Mouse (Mus musculus) heart, adult 9 months (tissue): ENCODE measurements around the gene Zfp663.
A peak's percentile ranks its signal among the peaks of the same experiment; 100 is the strongest.

ENCODE experiments used
- DNase-seq, 2 experiments: peaks; one replicate each; pipeline ENCODE4 v3.0.0; 2022; ENCODE audit warnings: low spot score in 2 of 2

The Zfp663 gene

DNA sequence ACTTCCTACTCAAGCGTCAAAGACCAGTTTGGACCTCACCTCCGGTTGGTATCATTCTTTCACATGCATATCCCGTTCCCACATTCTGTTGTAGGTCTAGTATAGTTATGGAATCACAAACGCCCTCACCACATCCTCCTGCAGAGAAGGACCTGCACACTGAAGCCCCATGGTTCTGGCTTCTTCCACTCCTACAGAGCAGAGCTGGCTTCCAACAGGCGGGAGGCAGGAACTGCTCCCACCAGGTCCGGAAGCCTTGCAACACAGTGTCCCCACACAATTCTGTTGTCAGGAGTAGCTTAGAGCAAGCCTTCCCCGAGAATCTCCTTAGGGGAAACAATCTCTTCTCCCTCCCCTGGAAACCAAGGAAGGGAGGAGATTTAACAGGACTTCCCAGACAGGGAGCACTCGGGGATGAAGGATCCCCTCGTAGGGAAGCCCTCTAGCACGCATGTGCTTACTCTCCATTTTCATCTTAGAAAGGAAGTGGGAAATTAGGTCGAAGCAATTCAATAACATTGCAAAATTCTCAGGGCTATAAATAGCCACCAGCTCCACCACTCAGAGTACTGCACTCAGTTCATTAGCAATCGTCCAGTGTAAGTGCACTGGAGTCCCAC, 47.9 kb downstream of the Zfp663 start:
- DNase-seq: peak; percentile 57 to 81

DNA sequence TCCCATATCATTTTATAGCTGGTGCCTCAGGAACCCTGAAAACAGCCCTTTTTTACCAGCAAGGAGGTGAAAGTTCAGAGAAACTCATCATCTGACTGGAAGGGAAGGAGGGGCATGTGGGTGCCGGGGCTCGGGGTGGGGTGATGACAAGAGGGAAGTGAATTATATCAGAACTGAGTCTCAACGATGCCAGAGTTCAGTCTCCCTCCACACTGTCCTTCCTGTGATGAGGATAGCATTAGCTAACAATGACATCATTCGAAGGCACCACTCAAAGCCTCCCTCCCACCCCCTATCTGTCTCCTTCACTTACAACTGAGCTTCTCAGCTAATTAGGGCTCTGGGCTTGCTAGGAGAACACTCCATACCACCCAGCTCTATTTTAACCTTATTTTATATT, 49.0 kb downstream of the Zfp663 start:
- no peak for DNase-seq

DNA sequence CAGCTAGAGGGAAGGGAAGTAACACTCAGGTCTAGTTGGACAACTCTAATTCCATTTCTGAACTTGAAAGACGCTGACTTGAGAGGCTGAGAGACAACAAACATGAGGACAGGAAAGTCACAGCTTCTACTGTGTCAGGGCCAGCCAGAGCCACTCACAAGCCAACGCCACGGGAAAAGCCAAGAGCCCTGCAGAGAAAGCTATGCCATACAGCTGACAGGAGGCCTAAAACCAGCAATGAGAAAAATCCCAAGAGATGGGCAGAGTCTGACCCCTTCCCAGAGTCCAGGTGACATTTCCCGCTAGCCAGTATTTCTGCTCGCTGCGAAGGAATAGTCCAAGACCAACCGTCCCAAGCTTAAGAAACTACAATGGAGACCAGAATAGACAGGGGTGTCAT, 49.6 kb downstream of the Zfp663 start:
- DNase-seq: no peak

DNA sequence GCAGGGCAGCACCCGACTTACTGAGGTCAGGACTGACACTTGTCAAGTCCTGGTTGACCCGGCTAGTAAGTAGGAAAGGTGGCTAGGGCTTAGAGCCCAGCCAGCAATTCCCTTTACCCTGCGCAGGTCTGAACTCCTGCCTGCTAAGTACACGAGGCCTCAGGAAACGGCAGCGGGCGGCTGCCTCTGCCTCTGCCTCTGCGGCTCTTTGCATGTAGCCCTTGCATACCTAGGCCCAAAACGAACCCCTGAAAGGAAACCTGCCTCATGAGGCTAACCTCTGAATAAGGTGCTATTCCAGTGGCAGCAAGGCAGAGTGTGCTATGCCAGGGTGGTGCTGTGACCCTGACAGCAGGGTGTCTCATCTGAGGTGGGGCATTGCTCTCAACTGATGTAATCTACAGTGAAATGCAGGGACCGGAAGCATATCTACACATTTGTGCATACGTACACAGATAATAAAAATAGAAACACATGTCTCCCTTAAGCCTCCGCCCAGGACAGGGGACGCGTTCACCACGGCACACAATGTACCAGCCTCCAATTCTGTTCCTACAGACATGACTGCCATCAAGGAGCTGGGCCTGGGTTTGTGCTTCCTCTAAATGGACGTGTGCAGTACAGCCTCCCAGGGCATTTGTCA, 50.8 kb downstream of the Zfp663 start:
- DNase-seq: no peak

DNA sequence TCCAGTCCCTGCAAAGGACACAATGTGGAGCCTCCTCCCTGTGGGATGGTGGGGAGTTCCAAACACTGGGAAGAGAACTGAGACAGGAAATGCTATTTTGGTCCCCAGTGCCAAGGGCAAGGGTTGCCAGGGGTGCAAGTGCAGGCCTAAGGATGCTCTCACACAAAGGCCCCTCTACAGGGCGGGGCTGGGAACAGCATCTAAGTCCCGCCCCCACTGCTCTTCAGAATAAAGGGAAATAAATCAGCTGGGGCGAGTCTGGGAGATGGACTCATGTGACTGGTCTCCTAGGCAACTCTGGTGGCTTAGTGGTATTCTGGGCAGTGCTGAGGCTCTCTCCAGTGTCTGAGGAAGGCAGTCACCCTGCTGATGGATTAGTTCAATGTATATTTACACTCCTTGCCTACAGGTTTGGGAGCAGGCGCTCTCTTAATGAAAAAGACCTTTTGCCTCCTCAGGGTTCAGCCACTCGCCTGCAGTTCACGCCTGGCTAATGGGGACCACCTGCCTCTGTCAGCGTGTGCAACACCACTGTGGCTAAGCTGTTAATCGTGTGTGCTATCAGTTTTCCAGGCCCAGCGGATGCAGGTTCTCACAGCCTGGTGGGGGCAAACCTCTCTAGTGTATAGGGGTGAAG, 51.6 kb downstream of the Zfp663 start:
- DNase-seq: peak; percentile 65 to 73

DNA sequence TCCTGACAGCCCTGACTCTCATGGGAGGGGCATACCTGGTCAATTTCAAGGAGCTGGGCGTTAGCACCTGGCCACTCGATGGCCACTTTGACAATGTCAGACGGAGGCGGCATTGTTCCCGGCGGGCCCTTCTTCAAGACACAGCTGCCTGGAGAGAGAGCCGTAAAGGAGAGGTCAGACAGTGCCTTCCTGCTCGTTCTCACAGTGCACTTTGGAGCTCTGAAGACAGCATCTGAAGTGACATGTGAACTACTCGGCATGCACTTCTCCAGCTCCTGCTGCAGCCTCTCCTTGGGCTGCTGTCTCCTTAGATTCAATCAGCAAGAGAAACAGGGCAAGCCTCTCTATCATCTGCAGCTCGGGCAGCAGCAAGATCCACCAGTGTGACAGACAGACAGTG, 52.3 kb downstream of the Zfp663 start:
- no peak for DNase-seq

- DNase-seq: no peak
Measured at GRCm38 (mm10) chr2:165314197-165314596, 54.3 kb downstream of the Zfp663 start.

DNA sequence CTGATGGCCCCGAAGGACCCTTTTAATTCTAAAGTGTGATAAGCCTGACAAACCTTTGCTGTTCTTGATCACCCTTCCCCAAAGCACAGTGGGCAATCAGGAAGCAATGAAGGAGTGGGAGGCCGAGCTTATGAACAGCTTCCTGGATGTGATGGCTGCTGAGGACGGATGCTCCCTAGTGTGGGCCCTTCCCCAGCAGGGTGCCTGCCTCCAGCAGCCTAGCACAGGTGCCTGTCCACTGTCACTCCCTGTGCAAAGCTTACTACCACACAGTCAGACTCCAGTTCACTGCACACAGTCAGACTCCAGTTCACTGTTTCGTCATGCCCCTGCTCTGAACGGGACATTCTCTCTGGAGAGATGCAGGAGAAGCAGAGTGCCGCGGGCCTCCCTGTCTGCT, 56.1 kb downstream of the Zfp663 start:
- no peak for DNase-seq

- DNase-seq: no peak
Measured at GRCm38 (mm10) chr2:165311577-165311976, 57.0 kb downstream of the Zfp663 start.

DNA sequence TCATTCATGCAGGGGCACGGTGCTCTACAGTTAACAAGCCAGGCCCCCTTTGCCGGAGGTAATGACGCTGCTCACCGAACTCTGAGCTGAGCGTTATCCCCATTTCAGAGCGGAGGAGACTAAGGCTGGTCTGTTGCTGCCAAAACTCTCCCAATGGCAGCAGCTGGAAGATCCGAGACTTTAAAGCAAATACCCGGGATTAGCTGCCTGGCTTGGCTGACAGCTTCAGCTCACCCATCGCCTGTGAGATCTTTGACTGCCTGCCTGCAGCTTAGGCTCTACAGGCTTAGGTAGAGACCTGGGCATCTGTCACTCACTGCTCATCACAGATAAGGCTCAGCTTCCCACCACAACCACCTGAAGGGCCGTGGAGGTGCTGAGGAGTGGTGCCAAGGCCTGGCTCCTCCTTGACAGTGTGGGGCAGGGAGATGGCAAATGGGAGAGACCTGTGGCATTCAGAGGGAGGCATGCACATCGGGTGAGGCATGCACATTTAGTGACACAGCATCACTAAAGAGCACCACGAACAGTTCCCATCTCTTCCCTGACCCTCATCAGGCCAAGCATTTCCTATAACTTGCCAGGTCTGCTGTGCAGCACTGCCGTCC, 57.6 kb downstream of the Zfp663 start:
- no peak for DNase-seq

DNA sequence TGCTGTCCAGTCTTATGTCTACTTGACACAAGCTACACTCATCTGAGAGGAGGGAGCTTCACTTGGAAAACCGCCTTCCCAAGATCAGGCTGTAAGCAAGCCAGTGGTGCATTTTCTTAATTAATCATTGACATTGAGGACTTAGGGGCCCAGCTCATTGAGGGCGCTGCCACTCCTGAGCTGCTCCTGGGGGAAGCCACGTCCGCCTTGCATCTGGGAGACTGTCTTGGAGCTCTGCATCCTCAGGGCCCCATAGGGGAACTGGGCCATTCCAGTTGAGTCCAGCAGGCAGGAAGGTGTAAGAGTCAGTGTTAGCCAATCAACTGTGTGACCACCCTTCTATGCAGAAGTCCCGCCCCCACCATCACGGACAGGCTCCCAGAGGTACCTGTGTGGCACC, 60.7 kb downstream of the Zfp663 start:
- no peak for DNase-seq

DNA sequence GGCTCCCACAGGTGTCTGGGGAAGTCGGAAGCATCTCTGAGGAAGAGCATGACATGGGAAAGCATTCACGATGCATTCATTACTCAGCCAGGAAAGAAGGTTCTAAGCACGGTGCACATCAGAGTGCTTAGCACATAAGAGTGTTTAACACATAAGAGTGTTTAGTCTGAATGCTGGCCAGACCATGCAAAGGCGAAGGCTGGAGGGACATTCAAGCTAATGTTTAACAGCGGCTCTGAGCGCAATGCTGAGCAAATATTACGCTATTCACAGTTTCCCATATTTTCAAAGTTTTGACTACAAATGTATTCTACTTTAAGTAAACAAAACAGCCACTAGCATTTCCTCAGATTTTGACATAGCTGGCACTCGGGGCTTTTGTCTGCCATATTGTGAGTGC, 63.1 kb downstream of the Zfp663 start:
- DNase-seq: no peak

DNA sequence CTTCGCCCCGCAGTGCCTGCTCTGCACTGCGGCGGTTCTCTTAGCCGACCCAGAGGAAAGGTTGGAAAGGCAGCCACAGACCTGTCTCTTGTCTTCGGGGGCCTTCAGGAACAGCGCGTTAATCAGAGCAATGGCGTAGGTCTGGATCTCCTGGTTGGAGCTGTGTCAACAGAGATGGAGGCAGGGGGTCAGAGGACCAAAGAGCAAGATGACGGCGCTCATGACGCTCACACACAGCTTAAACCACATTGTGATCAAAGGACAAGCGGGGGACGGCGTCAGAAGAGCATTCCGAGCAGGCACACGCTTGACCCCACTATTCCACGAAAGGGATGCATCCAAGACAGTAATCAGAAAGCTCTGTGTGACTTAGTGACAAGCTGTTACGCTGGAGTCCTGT, 63.7 kb downstream of the Zfp663 start:
- DNase-seq: no peak

DNA sequence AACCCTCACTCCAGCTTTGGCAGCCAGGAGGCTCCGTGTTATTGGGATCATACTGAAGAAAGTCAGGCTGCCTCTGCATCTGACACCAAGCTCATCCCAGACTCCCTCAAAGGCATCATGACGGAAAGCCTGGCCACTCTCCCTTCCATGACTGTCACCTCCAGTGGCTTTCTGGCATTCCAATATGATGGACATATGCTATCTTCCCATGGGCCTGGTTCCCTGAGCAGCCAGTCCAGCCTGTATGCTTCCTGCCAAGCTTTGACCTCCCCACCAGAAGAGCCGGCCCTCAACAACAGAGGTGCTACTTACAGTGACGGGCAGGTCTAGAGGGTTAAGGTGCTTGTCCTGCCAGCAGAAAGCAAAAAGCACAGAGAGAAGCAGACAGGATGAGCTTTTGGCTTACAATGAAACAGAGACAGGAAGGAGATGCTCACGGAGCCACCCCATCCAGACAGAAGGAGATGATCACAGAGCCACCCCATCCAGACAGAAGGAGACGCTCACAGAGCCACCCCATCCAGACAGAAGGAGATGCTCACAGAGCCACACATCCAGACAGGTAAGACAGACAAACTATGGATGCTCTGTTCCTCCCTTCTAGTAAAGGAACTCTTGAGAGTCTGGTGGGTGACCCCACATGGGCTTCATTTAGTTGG, 65.0 kb downstream of the Zfp663 start:
- DNase-seq: no peak

DNA sequence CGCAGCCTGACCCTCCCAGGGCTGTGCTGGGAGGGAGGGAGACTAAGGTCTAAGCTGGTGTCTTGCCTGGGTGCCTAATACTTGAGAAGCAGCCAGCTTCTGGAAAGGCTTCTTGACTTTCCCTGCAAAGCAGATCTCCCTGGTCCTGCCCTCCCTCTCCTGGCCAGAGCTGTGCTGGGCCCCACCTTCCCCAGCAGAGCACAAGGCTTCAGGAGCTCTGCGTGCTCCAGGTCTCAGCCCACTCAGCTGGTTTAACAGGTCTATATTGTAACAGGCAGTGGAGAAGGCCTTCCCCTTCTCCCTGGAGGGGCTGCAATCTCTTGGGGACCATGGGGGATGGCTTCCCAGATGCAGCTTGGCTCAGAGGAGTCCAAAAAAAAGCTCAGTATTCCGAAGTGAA, 67.1 kb downstream of the Zfp663 start:
- DNase-seq: no peak
